Mouse (Mus musculus): Measurements from ENCODE around the gene Sec14l1. TPM values are rescaled to one million over a fixed set of nuclear protein-coding genes. Genes with fewer than 3 reads are reported as not detected.

Gene Sec14l1
- polyA plus RNA-seq, 1 experiment from 2014 or later: 9.2 TPM

DNA sequence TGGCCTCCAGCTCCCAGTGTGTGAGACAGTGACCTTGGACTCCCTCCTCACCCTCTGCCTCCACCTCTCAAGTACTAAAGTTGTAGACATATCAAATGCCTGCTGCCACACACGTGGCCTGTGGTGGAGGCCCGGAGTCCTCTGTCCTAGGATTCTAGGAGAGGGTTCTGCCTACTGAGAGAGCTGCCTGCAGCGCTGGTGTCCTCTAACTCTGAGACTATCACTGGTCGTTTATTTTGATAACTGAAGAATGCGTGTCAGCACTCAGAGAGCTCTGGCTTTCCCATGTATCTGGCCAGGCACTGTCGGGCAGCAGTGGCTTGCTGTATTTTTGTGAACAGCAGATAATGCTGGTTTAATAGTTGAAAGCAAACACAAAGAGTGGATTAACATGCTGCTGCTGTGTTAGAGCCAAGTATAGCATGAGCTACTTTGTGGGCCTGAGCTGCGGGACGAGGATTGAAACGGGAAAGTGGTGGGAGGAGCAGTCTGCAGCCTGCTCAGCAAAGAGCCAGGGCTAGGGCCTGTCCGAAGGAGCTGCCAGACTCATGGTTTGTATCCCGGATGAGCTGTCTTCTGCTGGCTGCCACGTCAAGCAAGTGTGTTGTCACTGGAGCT is 13.1 kb downstream of the Sec14l1 start:
- 0 out of 2 replicates have a peak, but pooled peaks cover 2% of the 10 kb centered on the region for H3K36me3 ChIP-seq (replicated peaks; ENCODE audit: insufficient read depth, low read length)
- H3K4me3 ChIP-seq (ENCODE audit: low read depth, low read length): no peak overlapping the region
- H3K4me2 ChIP-seq (ENCODE audit: low read depth, low read length): no peak overlapping the region
- no peaks in the 10 kb centered on the region for H3K9me3 ChIP-seq (ENCODE audit: low read length)
- H3K27me3 ChIP-seq (ENCODE audit: insufficient read depth, low read length): no peaks in the 10 kb centered on the region
- H3K4me1 ChIP-seq (ENCODE audit: insufficient read depth): peaks cover 17% of the 10 kb centered on the region
- peak overlapping the region; percentile 55 for H3K27ac ChIP-seq (ENCODE audit: low read depth)
- DNase-seq (no peak), ATAC-seq (no peak)
- TF ChIP-seq CTCF (IDR thresholded peaks at IDR 0.05; ENCODE audit: low read depth) (no peak), EP300 (IDR thresholded peaks at IDR 0.05; ENCODE audit: low read depth) (no peak)
- 0 out of 2 replicates have a peak overlapping the region, but pooled peaks have one; percentile 16 for H3K9ac ChIP-seq (replicated peaks)
- WGBS (ENCODE audit: insufficient replicate concordance): 52% methylated on average over 12 of the region's 12 CpGs

DNA sequence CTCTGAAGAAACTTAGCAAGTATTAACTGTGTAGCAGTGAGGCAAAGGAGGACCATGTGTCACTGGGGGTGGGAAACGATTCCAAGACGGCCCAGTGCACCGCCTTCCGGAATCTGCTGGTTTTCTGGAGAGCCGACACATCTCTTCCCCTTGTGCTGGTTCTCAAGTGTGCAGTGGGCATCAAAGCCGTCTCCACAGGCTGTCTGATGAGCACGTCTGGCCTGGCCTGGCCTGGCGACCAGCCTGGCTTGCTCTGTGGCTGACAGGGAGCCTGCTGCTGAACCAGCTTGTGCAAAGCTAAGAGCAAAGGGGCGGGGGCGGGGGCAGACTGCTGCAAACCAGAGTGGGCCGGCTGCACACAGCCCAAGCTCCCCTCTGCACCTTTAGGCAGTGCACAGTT is 14.5 kb downstream of the Sec14l1 start:
- no peak overlapping the region for H3K27ac ChIP-seq (ENCODE audit: low read depth)
- TF ChIP-seq CTCF (IDR thresholded peaks at IDR 0.05; ENCODE audit: low read depth) (no peak), EP300 (IDR thresholded peaks at IDR 0.05; ENCODE audit: low read depth) (no peak)
- no peak overlapping the region for H3K9ac ChIP-seq (replicated peaks)
- 83% methylated on average over 11 of the region's 11 CpGs for WGBS (ENCODE audit: insufficient replicate concordance)
- DNase-seq: no peak
- H3K4me2 ChIP-seq (ENCODE audit: low read depth, low read length): no peak overlapping the region
- no peaks in the 10 kb centered on the region for H3K27me3 ChIP-seq (ENCODE audit: insufficient read depth, low read length)
- ATAC-seq: no peak
- H3K36me3 ChIP-seq (replicated peaks; ENCODE audit: insufficient read depth, low read length): 0 out of 2 replicates have a peak, but pooled peaks cover 2% of the 10 kb centered on the region
- H3K9me3 ChIP-seq (ENCODE audit: low read length): no peaks in the 10 kb centered on the region
- H3K4me1 ChIP-seq (ENCODE audit: insufficient read depth): peaks cover 17% of the 10 kb centered on the region
- H3K4me3 ChIP-seq (ENCODE audit: low read depth, low read length): no peak overlapping the region

DNA sequence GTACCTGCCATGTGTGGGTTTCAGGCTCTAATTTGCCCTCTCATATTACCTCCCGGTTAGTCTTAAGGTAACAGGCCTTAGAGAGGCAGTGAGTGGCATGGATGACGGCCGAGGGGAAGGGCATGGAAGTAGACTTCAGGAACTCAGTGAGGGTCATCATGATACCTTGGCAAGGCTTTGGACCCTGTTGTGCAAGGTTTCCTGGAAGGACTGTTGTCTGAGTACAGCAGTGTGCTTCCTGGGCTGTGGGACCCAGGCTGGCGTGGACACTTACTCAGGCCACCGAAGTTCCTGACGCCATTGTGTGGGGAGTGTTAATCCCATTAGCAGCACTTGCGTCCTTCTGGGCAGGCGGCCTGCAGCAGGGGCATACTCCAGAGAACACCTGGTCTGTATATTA is 15.1 kb downstream of the Sec14l1 start:
- Histone ChIP-seq H3K27ac (ENCODE audit: low read depth) (no peak overlapping the region), H3K9me3 (ENCODE audit: low read length) (no peaks in the 10 kb centered on the region), H3K4me3 (ENCODE audit: low read depth, low read length) (no peak overlapping the region), H3K9ac (replicated peaks) (no peak overlapping the region), H3K27me3 (ENCODE audit: insufficient read depth, low read length) (no peaks in the 10 kb centered on the region), H3K4me1 (ENCODE audit: insufficient read depth) (peaks cover 17% of the 10 kb centered on the region), H3K36me3 (replicated peaks; ENCODE audit: insufficient read depth, low read length) (0 out of 2 replicates have a peak, but pooled peaks cover 2% of the 10 kb centered on the region), H3K4me2 (ENCODE audit: low read depth, low read length) (no peak overlapping the region)
- ATAC-seq: no peak
- no peak for DNase-seq
- WGBS (ENCODE audit: insufficient replicate concordance): 92% methylated on average over 8 of the region's 8 CpGs
- TF ChIP-seq EP300 (IDR thresholded peaks at IDR 0.05; ENCODE audit: low read depth) (no peak), CTCF (IDR thresholded peaks at IDR 0.05; ENCODE audit: low read depth) (no peak)

DNA sequence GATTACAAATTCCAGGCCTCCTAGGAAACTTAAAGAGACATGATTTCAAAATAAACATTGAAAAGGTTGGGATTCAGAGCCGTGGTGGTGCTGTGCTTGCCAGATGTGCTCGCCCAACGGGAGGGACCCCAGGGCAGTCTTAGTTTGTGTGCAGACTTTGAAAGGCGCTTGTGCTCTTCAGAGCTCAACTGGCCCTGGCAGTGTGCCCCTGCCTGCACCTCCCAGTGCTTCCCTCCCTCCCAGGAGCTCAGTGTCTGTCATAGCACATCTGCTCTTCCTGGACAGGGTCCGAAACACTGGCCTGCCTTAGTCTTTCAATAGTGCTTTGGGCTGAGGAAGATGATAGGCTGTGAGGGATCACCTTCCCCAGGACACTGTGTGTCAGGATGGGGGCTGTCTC is 15.9 kb downstream of the Sec14l1 start:
- H3K9me3 ChIP-seq (ENCODE audit: low read length): no peaks in the 10 kb centered on the region
- H3K4me1 ChIP-seq (ENCODE audit: insufficient read depth): peaks cover 22% of the 10 kb centered on the region
- TF ChIP-seq EP300 (IDR thresholded peaks at IDR 0.05; ENCODE audit: low read depth): no peak
- no peak for TF ChIP-seq CTCF (IDR thresholded peaks at IDR 0.05; ENCODE audit: low read depth)
- H3K27ac ChIP-seq (ENCODE audit: low read depth): no peak overlapping the region
- H3K4me2 ChIP-seq (ENCODE audit: low read depth, low read length): no peak overlapping the region
- 89% methylated on average over 5 of the region's 5 CpGs for WGBS (ENCODE audit: insufficient replicate concordance)
- no peak overlapping the region for H3K4me3 ChIP-seq (ENCODE audit: low read depth, low read length)
- DNase-seq (no peak), ATAC-seq (no peak)
- H3K36me3 ChIP-seq (replicated peaks; ENCODE audit: insufficient read depth, low read length): 0 out of 2 replicates have a peak, but pooled peaks cover 2% of the 10 kb centered on the region
- H3K27me3 ChIP-seq (ENCODE audit: insufficient read depth, low read length): no peaks in the 10 kb centered on the region
- no peak overlapping the region for H3K9ac ChIP-seq (replicated peaks)

DNA sequence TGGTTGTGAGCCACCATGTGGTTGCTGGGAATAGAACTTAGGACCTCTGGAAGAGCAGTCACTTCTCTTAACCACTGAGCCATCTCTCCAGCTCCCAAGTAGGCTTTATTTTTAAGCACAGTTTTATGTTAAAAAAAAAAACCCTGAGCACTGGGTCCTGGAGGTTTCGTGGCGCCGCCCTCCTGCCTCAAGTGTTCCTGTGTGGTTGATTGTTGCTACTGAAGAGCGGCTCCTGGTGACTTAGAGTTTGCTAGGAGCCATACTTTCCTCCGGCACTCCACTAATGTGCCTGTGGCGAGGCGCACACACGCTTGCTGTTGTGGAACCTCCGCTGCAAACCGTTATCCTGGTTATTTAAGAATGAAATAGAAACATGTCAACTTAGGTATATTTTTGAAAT is 16.5 kb downstream of the Sec14l1 start:
- Histone ChIP-seq H3K9me3 (ENCODE audit: low read length) (no peaks in the 10 kb centered on the region), H3K36me3 (replicated peaks; ENCODE audit: insufficient read depth, low read length) (0 out of 2 replicates have a peak, but pooled peaks cover 2% of the 10 kb centered on the region), H3K9ac (replicated peaks) (no peak overlapping the region), H3K4me1 (ENCODE audit: insufficient read depth) (peaks cover 24% of the 10 kb centered on the region), H3K27ac (ENCODE audit: low read depth) (no peak overlapping the region), H3K4me3 (ENCODE audit: low read depth, low read length) (no peak overlapping the region), H3K4me2 (ENCODE audit: low read depth, low read length) (no peak overlapping the region), H3K27me3 (ENCODE audit: insufficient read depth, low read length) (no peaks in the 10 kb centered on the region)
- TF ChIP-seq EP300 (IDR thresholded peaks at IDR 0.05; ENCODE audit: low read depth) (no peak), CTCF (IDR thresholded peaks at IDR 0.05; ENCODE audit: low read depth) (0 out of 2 replicates have a peak, but pooled peaks have one; percentile 14)
- WGBS (ENCODE audit: insufficient replicate concordance): 91% methylated on average over 10 of the region's 10 CpGs
- ATAC-seq: no peak
- DNase-seq: no peak

DNA sequence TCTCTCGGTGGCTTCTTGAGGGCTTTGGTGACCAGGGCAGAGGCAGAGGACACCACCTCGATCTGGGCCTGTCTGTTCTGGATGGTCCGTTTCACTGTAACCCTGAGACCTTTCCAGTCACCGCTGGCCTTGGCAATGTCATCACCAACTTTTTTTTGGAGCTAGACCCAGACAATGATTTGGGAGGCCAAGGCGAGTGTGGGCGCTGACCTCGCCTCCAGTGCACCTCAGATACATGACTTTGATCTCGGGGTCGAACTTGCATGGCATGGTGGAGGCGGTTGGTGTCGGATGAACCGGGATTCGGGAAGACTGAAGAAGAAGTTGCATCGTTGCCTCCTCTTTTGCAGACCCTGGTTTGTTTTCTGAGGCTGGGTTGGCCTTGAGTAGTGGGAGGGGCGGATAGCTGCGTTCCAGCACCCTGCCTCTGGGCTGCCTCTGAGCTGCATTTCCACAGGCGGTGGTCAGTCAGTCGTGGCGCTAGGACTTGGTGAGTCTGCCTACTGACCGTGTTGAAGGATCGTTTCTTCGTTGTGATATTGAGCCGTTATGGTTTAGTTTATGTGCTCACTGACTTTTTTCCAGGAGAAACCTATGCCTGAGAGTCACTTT is 19.9 kb downstream of the Sec14l1 start:
- no peaks in the 10 kb centered on the region for H3K27me3 ChIP-seq (ENCODE audit: insufficient read depth, low read length)
- ATAC-seq (no peak), DNase-seq (no peak)
- no peak overlapping the region for H3K4me2 ChIP-seq (ENCODE audit: low read depth, low read length)
- TF ChIP-seq CTCF (IDR thresholded peaks at IDR 0.05; ENCODE audit: low read depth) (no peak), EP300 (IDR thresholded peaks at IDR 0.05; ENCODE audit: low read depth) (no peak)
- H3K4me1 ChIP-seq (ENCODE audit: insufficient read depth): peaks cover 7% of the 10 kb centered on the region
- no peaks in the 10 kb centered on the region; the same call in 1 of the 2 replicates for H3K36me3 ChIP-seq (replicated peaks; ENCODE audit: insufficient read depth, low read length)
- no peak overlapping the region for H3K9ac ChIP-seq (replicated peaks)
- WGBS (ENCODE audit: insufficient replicate concordance): 77% methylated on average over 23 of the region's 23 CpGs
- no peaks in the 10 kb centered on the region for H3K9me3 ChIP-seq (ENCODE audit: low read length)
- H3K27ac ChIP-seq (ENCODE audit: low read depth): no peak overlapping the region
- no peak overlapping the region for H3K4me3 ChIP-seq (ENCODE audit: low read depth, low read length)

Data from liver, postnatal 0 days (tissue).